Mouse (Mus musculus) naive thymus-derived CD4-positive, alpha-beta T cell, adult 2 months (primary cell): ENCODE data around the gene Hpdl.
A peak's percentile ranks its signal among the peaks of the same experiment; 100 is the strongest.

Experiments used
- DNase-seq: peaks from one replicate; pipeline ENCODE4 v3.0.0-alpha.2; 2011; ENCODE audit warnings: low read depth

Hpdl gene

GRCm38 (mm10) chr4:116796442-116797110, 24.9 kb downstream of the Hpdl start:
- no peak for DNase-seq

GRCm38 (mm10) chr4:116794273-116794672, 27.2 kb downstream of the Hpdl start:
- no peak for DNase-seq

DNA sequence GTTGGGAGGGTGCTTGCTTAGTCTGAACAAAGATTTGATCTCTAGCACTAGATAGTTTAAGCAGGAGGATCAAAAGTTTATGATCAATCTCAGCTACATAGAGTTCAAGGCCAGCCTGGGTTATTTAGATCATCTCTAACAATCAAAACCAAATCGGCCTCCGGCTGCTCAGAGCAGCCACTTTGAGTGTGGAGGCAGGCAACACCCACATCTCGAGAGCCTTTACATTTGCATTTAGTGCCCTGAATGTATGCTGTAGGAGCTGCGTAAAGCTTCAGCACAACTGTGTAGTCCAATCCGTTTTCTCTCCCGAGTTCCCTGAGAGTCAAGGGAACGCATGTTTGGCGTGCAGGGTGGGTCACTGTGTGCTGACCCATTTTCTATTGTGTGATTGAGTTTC, 29.1 kb downstream of the Hpdl start:
- no peak for DNase-seq

DNA sequence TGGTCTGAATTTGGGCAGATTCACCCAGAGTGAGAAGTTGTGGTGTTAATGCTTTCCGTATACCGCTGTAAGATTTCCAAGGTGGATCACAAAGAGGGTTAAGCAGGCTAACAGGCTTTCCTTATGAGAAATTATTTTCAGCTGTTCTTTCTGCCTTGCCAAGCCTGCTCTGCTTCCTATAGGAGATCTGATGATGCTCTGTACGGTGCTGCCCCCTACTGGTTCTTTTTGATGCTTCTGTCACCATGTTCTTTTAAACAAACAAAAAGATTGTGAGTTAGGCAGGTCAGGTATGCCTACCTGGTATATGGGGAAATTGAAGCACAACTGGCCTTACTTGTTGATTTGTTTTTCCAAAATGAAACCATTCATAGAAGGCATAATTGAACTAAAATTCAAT, 32.6 kb downstream of the Hpdl start:
- DNase-seq, result peak; percentile 92

GRCm38 (mm10) chr4:116787985-116788760, 33.3 kb downstream of the Hpdl start:
- no peak for DNase-seq

- no peak for DNase-seq
Measured at GRCm38 (mm10) chr4:116786587-116786986, 34.9 kb downstream of the Hpdl start.

DNA sequence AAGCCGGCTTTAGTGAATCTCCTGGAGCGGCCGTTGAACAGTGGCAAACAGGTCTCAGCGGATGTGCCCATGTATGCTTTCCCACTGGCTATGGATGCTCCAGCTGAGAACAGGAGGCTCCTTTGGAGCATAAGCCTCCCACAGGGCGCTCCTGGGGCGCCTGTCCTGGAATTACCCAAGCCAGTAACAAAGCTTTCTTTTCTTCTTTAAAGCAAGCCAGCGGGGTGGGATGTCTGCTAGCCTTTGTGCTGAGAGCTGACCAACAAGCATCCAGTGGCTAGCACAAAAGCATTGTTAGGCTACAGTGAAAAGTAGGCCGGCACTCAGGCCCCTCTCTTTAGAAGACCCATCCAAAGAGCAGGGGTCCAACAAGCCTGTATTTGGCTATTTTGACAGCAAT, 39.3 kb downstream of the Hpdl start:
- DNase-seq, result no peak

DNA sequence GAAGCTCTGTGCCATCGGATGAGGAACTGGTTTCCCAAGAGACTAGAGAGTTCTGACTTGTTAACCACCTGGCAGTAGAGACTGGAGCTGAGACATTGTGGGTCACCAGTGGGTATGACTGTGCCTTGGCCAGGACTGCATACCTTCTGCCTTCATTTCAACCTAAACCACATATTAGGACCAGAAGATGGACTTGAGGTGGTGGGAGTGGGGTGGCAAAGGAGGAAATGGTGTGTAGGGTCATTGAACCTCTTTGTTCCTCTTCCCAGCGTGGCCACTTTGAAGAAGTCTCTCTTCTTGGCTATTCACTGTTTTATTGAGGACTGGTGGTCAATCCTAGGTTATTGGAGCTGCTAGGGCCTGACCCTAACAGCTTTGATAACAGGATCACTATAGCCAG, 40.1 kb downstream of the Hpdl start:
- DNase-seq, result no peak

DNA sequence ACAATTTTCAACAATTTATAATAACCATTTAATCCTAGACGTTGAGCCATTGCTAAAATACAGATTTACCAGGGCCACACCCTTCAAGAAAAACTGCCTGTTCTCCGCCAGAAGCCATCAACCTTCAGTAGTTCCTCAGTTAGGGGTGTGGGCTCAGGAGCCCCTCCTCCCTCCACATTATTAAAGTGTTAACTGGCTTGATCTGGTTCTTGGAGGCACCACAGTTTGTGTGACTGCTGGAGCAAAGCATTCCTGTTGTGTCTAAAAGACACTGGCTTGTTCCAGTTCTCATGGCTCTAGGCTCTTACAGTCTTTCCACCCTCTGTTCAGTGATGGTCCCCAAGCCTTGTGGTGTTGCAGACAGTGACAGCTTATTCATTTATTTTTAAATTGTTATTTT, 41.0 kb downstream of the Hpdl start:
- no peak for DNase-seq

- DNase-seq, result no peak
Measured at GRCm38 (mm10) chr4:116777079-116777478, 44.4 kb downstream of the Hpdl start.

GRCm38 (mm10) chr4:116776391-116776790, 45.1 kb downstream of the Hpdl start:
- no peak for DNase-seq
